Mouse (Mus musculus) limb, embryonic 11.5 days (tissue): ENCODE measurements at regions not wholly inside any gene's neighbourhood (a gene's known extent, or its start where the extent isn't known, plus 50 kb on each side); places are given as distances from the start of the nearest gene placed in this dataset.
"Not testable (repeated sequence)": the region's sequence is repeated elsewhere in the genome, so short reads cannot be mapped to it uniquely, and the experiment has no call there.

ENCODE experiments used
- ATAC-seq: fragments of 200-750 bp; cut with Nextera tagmentation; 2 replicates; pipeline ENCODE4 v1.8.0; 2017; ENCODE audit warnings: low read depth; ENCODE audit not compliant: insufficient number of reproducible peaks, low FRiP score, low TSS enrichment
- DNase-seq: peaks from one replicate; pipeline ENCODE4 v3.0.0-alpha.2; 2015; ENCODE audit warnings: low spot score
- H3K27ac ChIP-seq: fragments of 300-500 bp; sonication (generic); replicated peaks from 2 replicates; pipeline ENCODE4 v1.5.1; 2014; ENCODE audit warnings: low read depth, mild to moderate bottlenecking, low read length
- H3K27me3 ChIP-seq: fragments of 300-500 bp; sonication (generic); 2 replicates; pipeline ENCODE4 v1.6.1; 2014; ENCODE audit warnings: mild to moderate bottlenecking, low read length, mixed read lengths; ENCODE audit not compliant: control insufficient read depth, insufficient read depth
- H3K36me3 ChIP-seq: fragments of 300-500 bp; sonication (generic); 2 replicates; pipeline ENCODE4 v1.6.1; 2014; ENCODE audit warnings: mild to moderate bottlenecking, low read length, moderate library complexity, mixed read lengths; ENCODE audit not compliant: control insufficient read depth, insufficient read depth
- H3K4me1 ChIP-seq: fragments of 300-500 bp; sonication (generic); 2 replicates; pipeline ENCODE4 v1.6.1; 2014; ENCODE audit warnings: low read length, mixed read lengths; ENCODE audit not compliant: control insufficient read depth, insufficient read depth
- H3K4me2 ChIP-seq: fragments of 300-500 bp; sonication (generic); 2 replicates; pipeline ENCODE4 v1.6.1; 2014; ENCODE audit warnings: low read depth, mild to moderate bottlenecking, moderate library complexity; ENCODE audit not compliant: severe bottlenecking
- H3K4me3 ChIP-seq: fragments of 300-500 bp; sonication (generic); 2 replicates; pipeline ENCODE4 v1.5.1; 2014; ENCODE audit warnings: low read depth, low read length
- H3K9ac ChIP-seq: fragments of 300-500 bp; sonication (generic); 2 replicates; pipeline ENCODE4 v1.6.1; 2014; ENCODE audit warnings: mild to moderate bottlenecking, low read length
- H3K9me3 ChIP-seq: fragments of 300-500 bp; sonication (generic); 2 replicates; pipeline ENCODE4 v1.6.1; 2016; ENCODE audit warnings: low read length; ENCODE audit not compliant: control insufficient read depth
- WGBS: fragments of 180-500 bp; shearing (Covaris S2); extraction: QIAGEN DNeasy Blood & Tissue Kit; methylation state at CpG from one replicate; pipeline ENCODE4 v1.1.7; 2014; 5-methylcytosine and 5-hydroxymethylcytosine counted together

DNA sequence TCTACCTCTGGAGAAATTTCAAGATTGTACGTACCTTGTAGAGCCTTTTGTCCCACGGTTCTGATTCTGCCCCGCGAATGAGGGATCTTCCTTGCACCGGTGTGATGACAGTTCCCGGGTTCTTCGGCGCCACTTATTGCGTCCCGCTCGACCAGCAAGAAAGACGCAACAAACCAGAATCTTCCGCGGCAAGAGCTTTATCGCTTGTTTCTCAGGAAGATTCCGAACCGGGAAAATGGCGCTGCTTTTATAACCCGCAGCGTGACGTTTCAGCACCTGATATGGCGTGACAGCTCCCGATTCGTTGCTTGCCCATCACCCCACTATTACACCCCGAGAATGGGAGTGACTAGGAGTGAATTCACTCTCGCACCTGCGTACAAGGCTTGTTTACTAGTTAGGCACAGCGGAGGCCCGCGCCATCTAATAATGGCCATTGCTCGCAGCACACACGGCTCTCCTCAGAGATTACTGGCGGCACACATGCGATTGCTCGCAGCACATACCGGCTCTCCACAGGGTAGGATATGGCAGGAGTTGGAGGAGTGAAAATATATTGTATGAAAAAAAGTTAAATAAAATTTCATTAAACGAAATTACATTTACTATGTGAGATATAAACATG lies 180.0 kb upstream of the 1700008P02Rik start:
- not testable (repeated sequence) for ATAC-seq, H3K27me3 ChIP-seq, H3K4me1 ChIP-seq, H3K4me2 ChIP-seq, H3K9me3 ChIP-seq, H3K36me3 ChIP-seq, H3K9ac ChIP-seq, DNase-seq, H3K4me3 ChIP-seq, H3K27ac ChIP-seq
- WGBS, result 93% methylated on average over 31 of the region's 37 CpGs

DNA sequence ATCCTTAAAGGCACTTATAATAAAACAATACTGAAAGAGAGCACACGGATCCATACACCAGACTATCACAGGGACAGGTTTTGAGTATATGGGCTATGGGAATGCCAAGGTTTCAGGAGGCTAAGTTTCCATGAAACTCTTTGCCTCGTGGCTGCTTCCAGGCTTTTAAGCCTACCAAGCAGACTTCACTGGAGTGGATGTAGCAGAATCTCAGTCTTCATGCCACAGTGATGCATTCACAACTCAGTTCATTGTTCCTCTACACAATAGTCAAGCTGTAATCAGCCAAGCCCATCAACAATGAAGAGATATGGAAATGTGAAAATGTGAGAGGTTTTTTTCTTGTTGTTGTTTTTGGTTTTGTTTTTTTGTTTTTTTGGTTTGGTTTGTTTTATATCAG lies 148.3 kb upstream of the 1700008P02Rik start:
- Histone ChIP-seq H3K36me3 (no peaks in the 10 kb centered on the region), H3K9ac (no peak overlapping the region), H3K27ac (no peak overlapping the region), H3K4me2 (no peak overlapping the region), H3K27me3 (no peaks in the 10 kb centered on the region), H3K9me3 (no peaks in the 10 kb centered on the region), H3K4me3 (no peak overlapping the region), H3K4me1 (no peaks in the 10 kb centered on the region)
- ATAC-seq, result no peak
- DNase-seq, result no peak
- 90% methylated on average over 2 of the region's 2 CpGs for WGBS

DNA sequence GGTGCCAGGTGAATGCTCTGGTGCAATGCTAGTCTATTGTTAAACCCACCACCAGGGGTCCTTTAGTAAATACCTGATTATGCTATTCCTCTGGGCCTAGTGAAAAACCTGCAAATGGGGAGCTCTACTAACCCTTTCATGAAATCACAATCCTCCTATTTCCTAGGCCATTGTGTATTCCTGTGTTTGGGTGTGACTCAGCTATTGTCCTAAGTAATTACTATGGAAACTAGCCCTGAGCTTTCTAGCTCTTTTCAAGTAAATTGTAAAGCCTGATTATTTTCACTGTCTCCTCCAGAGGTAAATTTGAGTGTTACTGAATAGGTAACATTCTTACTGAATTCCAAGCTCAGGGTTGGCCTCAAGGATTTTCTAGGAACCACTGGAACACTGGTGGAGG lies 147.8 kb upstream of the 1700008P02Rik start:
- H3K36me3 ChIP-seq, H3K27me3 ChIP-seq, H3K4me1 ChIP-seq, H3K27ac ChIP-seq, H3K4me2 ChIP-seq, H3K4me3 ChIP-seq, H3K9ac ChIP-seq, DNase-seq, H3K9me3 ChIP-seq, ATAC-seq: not testable (repeated sequence)

DNA sequence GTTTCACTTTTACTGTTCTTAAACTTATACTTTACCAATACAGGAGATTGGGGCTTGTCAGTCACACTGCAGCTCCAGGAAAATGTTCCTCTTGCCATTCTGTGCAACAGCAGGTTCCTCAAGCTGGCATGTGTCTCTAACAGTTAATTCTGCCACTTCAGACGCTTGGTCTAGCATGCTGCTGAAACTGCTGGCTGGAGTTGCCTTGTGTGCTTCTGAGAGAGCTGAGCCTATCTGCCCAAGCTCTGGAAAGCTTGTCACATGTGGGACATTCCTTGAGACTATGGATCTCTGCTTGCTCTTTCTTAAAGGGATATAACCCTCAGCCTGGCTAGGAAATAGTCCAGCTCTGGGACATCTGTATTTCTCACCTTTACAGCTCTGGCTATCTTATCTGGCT lies 138.9 kb upstream of the 1700008P02Rik start:
- WGBS, result 47% methylated on average over 1 of the region's 1 CpGs
- H3K4me3 ChIP-seq, result no peak overlapping the region
- H3K9ac ChIP-seq, result no peak overlapping the region
- no peak overlapping the region for H3K4me2 ChIP-seq
- DNase-seq (no peak), ATAC-seq (no peak)
- no peak overlapping the region for H3K27ac ChIP-seq
- H3K36me3 ChIP-seq, result no peaks in the 10 kb centered on the region
- no peaks in the 10 kb centered on the region for H3K9me3 ChIP-seq
- H3K4me1 ChIP-seq, result no peaks in the 10 kb centered on the region
- no peaks in the 10 kb centered on the region for H3K27me3 ChIP-seq

DNA sequence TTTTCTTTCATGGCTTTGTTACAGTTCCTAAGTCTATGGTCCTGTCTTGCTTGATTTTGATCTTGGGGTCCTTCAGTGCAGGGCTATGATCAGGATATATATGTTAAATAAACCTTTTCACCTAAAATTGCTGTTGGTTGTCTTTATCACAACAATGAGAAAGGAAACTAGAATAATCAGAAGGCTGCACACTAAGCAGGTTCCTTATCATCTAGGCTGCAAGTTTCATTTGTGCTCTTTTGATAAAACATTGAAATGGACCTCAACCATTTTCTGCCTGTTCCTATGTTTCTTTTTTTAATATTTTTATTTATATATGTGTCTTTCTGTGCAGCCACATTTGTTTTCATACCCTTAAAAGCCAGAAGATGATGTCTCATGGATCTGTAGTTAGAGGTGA lies 137.3 kb upstream of the 1700008P02Rik start:
- Histone ChIP-seq H3K4me3 (no peak overlapping the region), H3K27me3 (no peaks in the 10 kb centered on the region), H3K9ac (no peak overlapping the region), H3K36me3 (no peaks in the 10 kb centered on the region), H3K9me3 (no peaks in the 10 kb centered on the region), H3K4me1 (no peaks in the 10 kb centered on the region), H3K27ac (no peak overlapping the region), H3K4me2 (no peak overlapping the region)
- DNase-seq (no peak), ATAC-seq (no peak)

DNA sequence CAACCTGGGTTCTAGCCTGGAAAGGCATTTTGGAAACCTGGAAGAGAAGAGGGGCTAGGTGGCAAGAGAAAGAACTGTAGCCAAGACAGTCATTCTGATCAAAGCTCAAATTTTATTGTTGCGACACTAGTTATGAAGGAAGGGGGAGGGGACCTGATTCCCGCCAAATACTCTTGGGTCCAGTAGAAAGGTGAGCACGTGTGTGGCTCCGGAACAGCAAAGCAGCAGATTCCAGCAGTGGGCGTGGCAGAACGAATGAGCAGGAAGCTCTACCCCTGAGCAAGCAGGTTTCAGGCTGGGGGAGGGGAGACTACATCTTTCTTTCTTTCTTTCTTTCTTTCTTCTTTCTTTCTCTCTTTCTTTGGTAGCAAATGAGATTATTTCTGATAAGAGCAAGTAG lies 130.5 kb upstream of the 1700008P02Rik start:
- not testable (repeated sequence) for H3K4me3 ChIP-seq, H3K27ac ChIP-seq, H3K9ac ChIP-seq, ATAC-seq, H3K36me3 ChIP-seq, H3K4me1 ChIP-seq, H3K4me2 ChIP-seq, DNase-seq, H3K9me3 ChIP-seq, H3K27me3 ChIP-seq
- 75% methylated on average over 6 of the region's 6 CpGs for WGBS

DNA sequence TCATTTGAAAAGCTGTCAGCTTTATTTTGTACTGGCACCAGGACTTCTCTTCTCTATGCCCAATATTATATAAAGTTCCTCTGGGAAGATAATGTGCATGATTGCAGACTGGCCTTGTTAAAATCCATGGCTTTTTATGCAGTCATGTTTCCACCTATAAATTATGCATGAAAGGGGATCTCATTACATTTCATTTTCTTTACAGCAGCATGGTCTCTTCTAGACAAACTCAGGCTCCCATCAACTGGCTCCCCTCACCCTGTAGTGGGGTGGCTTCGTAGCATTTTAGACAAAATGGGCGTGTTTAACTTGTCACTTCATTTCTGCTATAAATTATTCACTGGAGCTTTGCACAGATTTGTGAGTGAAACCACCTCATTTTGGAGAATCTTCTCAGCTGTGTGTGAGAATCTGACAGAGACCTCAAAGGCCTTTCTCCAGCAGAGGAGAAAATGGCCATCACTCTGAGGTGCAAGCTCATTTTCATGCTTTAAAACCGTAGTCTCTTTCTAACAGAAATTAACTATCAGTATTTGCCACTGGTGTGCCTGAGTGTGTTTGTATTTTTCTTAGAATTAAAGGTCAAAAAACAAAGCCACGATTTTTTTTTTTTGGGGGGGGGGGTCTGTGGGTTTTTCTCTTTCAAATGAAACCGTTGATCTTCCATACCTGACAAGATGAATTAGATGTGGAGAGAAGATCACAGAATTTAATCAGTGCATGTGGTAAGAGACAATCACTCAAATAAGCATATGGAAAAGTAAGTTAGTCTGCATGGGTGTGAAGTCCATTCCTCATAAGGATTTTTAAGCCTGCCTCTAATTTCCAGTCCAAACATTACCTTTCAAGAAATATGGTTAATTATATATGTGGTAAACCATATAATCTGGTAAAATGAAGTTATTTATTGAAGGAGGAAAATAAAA lies 111.4 kb upstream of the 1700008P02Rik start:
- no peak overlapping the region for H3K27ac ChIP-seq
- no peaks in the 10 kb centered on the region for H3K4me1 ChIP-seq
- ATAC-seq, result no peak
- no peak for DNase-seq
- H3K9me3 ChIP-seq, result no peaks in the 10 kb centered on the region
- no peak overlapping the region for H3K4me2 ChIP-seq
- no peaks in the 10 kb centered on the region for H3K36me3 ChIP-seq
- no peak overlapping the region for H3K9ac ChIP-seq
- no peak overlapping the region for H3K4me3 ChIP-seq
- H3K27me3 ChIP-seq, result no peaks in the 10 kb centered on the region
- 59% methylated on average over 5 of the region's 5 CpGs for WGBS

DNA sequence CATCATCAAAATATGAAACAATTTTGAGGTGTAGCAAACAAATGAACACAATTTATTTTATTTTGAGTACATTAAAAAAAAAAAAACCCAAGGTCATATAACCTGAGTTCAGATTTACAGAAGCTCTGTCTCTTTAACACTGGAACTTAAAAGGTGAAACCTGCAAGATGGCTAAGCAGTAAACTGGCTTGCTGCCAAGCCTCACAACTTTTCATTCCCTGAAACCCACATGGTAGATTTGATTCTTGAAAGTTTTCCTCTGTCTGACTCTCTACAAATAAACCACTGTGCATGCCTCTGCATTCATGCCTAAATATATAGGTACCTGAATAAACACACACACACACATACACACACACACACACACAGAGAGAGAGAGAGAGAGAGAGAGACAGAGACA lies 109.8 kb upstream of the 1700008P02Rik start:
- Histone ChIP-seq H3K9ac (no peak overlapping the region), H3K36me3 (no peaks in the 10 kb centered on the region), H3K4me1 (no peaks in the 10 kb centered on the region), H3K4me2 (no peak overlapping the region), H3K27me3 (no peaks in the 10 kb centered on the region), H3K9me3 (no peaks in the 10 kb centered on the region), H3K27ac (no peak overlapping the region), H3K4me3 (no peak overlapping the region)
- ATAC-seq (no peak), DNase-seq (no peak)
